Mouse (Mus musculus) cerebellum, postnatal 10 days (tissue): ENCODE data around the gene Fem1a.

Source experiments
- DNase-seq, 2 experiments: peaks; one replicate each; pipeline ENCODE4 v3.0.0; 2021; ENCODE audit warnings: mixed read lengths in 2 of 2

The Fem1a gene

DNA sequence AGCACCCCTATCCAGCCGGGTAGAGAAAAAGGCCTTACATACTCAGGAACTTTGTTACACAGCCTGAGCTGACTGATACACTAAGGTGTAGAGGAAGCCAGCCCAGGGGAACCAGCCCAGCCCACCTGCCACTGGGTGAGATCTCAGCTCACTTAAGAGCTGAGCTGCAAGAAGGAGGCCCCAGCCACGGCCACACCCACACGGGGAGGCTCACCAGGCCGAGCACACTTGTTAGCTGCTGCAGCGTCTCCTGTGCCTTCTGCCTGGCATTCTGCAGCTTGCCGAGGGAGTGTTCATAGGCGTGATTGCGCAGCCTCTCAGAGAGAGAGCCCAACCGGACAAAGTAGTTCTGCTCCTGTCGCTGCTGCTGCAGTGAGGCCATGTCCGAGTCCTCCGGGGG, 24.6 kb downstream of the Fem1a start:
- DNase-seq, result no peak

DNA sequence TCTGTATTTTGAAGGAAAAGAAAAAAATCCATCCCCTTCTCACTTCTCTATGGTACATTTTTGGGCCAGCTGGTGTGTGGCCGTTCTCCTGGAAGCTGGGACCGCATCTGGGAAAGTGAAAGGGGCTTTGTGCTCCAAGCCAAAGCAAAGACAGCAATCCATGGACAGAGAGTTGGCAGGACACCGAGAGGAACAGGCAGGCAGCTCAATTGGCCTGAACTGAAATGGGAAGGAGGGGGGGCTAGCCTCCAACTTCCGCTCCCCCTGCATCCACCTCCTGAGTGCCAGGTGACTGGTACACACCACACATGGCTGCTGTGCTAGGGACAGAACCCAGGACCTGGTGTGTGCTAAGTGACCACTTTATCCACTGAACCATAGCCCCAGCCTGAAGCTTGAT, 26.2 kb downstream of the Fem1a start:
- DNase-seq, result peak; percentile 24 to 52

DNA sequence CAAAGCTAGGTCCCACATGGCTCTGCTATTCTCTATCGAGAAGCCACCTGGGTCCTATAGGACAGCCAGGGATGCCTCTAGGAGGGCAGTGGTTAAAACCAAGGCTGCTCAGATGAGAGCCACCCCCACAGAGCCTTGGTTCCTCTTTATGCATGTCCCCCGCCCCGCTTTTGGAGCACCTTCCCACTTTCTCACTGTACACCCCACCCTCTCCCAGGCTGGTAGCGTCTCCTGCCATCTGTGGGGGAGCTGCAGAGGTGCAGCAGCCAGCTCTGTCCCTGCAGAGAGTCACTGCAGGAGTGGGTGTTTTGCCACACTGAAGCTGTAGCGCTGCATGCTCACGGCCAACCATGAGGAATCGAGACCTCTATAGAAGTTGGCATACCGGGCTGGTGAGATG, 26.7 kb downstream of the Fem1a start:
- DNase-seq, result no peak

DNA sequence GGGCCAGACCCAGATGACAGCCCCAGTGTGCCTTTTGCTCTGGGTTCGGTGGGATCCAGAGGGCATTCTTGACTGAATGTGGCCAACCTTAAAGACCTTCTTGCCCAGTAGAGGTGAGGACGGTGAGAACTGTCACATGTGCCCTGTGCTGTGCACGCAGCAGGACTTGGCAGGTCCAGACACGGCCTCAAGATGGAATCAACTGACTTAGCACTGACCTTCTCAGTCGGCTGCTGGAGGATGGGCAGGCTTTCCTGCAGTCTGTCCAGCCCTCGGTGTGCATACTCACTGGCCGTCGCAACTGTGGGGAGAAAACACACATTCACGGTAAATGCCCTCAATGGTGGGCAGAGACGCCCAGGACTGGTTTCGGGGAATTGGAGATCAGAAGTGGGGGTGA, 29.4 kb downstream of the Fem1a start:
- DNase-seq, result no peak

DNA sequence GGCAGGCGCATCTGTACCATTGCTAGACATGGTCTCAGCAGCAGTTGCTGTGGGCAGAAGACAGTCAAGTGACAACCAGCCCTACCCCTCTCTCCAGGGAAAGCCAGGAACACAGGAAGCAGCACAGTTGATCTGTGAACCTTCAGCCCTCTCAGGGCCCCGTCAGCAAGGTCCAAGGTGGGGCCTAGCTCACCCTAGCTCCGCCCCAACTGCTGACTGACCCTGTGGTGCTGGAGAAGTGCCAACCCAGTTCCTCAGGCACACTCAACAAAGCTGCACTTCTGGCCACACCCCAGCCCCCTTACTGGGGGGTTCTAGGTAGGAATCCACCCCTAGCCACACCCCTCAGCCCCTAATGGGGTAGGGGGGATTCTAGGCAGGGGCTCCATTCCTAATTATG, 31.2 kb downstream of the Fem1a start:
- no peak for DNase-seq

DNA sequence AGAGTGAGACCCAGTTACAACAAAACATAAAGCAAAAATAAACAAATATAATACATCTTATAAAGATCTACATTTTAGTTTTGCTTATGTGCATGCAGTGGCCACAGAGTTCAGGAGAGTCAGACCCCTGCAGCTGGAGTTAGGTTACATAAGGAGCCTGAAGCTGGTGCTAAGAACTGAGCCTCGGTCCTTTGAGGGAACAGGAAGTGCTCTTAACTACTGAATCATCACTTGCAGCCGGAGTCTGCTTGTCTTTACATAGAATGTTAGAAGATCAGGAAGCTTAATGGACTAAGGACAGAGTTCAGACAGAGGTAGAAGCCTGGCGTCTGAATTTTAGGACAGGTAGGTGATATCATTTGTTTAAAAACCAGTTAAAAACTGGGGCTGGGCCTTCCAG, 32.3 kb downstream of the Fem1a start:
- no peak for DNase-seq

DNA sequence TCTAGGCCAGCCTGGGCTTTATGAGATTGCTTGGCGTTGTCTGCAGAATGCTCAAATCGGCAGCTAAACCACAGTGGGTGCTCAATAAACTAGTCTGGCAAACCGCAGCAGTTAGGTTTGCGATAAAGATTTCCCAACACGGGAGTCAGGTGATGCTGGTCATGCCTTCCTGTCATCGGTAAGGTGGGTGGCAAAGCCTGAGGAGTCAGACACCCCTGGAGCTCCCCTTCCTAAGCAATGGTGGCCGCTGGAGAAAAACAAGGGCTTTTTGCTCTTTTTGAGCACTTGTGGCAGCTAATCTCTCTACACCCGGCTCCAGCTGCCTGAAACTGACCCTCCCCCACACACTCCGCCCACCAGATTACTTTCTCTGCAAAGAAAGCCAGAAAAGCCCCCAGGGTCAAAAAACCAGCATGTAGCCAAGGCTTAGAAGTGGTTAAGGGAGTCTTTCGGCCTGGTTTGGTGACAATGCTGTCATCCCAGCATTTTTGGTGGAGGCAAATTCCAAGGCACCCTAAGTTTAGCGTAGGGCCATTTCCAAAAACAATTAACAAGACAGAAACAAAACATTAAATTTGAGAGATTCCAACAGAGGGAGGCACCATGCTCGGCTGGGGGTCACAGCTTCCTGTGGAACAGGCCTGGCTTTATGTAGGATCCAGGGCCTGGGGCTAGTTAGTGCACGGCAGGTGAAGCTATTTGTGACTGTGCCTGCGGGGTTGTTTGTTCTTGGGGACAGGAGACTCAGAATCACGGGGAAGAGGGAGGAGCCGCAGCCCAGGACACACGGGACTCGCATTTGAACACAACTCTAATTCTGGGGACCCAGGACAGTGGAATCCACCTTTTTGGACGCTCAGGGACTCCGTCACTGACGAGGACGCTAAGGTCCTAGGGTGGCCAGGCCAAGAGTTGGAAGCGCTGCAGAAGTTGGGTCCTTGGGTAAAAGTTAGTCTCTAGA, 33.0 kb downstream of the Fem1a start:
- DNase-seq, result peak in 1 of 2 experiments; percentile 35

DNA sequence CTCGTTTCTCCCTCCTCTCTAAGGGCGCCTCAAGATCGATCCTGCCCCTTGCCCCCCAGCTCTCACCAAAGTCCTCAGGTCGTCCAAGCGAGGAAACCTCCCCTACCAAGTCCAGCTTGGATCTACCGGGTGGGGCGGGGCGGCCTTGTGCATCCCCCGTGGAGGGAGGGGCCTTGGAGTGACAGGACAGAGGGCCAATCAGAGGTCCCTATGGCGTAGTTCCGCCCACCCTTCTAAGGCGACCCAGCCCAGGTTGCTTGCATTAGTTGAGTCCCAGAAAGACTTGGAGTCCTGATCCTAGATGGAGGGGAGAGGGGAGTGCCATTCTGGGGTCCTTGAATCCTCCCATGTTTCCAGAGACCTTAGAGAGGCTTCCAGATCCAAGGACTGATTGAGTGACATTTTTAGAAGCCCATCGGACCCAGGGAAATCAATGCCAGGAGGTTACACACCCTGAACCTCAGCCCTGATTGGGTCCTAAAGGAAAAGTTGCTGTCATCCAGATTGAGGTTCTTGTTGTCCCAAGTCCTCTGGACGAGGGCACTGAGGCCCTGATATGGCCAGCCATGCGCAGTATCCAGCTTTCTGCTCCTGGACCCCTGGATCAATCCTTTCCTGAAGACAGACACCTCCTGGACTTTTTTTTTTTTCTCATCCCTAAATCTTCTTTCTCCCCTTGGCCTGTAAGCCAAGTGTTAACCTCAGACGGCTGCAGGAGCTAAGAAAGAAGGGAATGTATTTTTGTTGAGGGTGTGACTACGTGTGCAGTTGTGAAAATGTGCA, 34.0 kb downstream of the Fem1a start:
- DNase-seq, result peak; percentile 67 to 79

DNA sequence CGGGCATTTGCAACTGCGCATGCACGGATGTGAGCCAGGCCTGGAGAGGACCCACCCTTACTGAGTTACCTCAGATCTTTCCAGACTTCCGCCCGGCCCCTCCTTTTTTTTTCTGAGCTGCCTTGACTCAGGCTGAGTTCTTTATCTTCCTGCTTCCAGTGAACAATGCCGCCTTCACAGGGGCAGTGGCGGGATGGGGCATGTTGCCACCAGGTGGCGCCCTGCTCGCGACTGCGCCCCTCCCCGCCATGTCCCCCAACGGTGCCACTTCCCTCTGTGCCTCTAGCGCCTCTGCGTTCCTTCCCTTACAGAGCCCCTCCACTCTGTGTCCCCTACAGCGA, 34.5 kb downstream of the Fem1a start:
- DNase-seq, result peak; percentile 87 to 88

DNA sequence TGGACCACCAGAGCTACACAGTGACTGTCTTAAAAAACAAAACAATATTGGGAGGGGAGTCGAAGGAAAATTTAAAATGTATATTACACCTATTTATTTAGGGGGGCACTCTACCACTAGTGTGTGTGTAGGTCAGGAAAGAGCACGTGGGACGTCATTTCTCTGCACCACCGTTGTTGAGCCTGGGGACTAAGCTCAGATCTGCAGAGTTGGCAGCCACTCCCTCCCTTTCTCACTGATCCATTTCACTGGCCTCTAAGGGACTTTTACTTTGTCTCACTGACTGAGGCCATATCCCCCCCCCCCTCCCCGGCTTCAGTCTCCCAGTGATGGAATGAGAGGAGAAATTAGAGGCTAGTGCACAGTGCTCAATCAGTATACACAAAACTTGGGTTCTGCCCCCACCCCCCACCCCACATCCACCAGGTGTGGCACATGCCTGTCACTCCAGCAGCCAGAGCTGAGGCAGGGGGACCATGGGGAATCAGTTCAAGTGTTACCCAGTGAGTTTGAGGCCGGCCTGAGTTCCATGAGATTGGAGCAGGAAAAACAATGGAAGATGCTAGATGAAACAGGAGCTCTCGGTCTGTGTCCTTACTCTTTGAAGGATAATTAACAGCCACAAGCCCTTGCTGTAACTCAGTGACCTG, 35.3 kb downstream of the Fem1a start:
- no peak for DNase-seq

DNA sequence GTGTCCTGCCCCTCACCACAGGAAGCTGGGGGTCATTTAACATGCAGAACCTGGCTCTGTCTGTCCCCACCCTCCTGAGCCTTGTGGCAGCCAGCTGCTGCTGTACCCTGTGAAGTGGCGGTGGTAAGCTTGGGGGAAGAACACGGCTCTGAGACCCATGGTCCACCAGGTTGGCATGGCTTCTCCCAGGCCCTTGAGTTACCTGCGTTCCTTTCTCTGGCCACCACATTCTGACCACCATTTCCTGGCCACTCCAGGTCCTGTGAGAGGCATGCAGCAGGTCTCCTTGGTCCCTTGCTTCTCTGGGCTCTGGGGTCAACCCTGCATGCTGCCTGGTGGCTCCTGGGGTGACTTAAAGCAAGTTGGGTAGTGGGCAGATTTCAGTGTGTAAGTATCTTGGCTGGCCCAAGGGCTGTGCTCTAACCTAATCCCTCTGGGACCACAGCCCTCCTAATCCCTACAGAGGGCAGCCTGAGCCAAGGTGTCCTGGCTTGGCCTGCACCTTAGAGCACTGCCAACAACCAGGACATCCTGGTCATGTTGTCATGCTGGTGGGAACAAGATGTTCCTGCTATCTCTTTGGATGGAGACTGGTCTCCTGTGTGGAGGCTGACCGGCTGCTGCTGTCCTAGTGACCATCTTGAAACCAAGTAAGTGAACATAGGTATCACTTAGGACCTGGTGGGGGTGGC, 36.1 kb downstream of the Fem1a start, which contains the start of gene Plin3:
TSS of gene Plin3 (minus strand) at position 343 of the 692 bp plus-strand sequence.
- peak in 1 of 2 experiments; percentile 23 for DNase-seq

DNA sequence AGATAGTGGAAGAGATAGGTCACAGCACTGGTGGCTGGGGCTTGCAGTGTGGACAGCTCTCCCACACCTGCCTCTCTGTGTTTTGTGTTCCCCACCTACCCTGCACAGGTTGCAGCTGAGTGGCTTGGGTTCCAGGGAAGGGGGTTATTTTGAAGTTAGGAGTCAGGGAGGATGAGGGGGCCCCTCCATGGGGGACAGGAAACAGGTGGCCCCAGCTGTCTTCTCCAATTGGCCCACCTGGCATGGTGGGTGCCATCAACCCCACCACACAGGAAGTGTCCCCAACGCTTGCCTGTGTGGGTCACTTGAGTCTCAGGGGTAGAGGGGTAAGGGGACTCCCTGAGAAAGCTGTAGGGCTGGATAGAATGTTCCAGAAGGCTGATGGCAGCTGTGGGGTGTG, 36.7 kb downstream of the Fem1a start:
- DNase-seq, result peak in 1 of 2 experiments; percentile 17

DNA sequence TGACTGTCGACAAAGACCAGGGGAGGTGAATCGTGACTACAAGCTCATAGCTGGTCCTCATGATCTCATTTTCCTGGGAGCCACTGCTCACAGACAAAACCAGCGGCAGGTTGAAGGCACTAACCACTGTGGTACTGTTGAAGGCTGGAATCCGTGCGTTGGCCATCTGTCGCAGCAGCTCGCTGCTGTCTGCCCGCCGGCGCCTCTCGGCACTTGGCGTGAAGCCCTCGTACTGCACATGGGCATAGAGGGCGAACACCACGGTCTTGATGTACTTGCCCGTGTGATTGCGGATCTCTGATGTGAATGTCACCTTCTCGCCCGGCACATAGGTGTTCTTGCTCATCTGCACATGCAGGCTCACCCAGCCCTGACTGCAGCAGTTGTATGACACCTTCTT, 37.6 kb downstream of the Fem1a start:
- DNase-seq, result peak; percentile 92 to 95

DNA sequence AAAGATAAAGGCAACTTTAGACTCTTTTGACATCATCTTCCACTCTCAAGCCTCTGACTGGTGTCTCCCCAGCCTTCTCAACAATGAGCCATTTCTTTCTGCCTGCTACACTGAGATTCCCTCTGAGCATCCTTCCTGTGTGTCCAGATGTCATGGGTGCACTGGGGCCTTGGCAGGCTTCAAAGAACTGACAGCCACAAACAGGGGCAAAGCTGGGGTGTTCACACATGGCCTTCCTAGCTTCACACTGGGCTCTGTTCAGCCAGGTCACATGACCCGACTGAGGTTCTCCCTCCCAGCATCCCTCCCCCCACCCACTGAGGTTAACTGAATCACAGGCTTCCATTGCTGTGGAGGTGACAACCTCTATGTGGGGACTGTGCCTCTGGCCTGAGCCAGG, 39.6 kb downstream of the Fem1a start:
- DNase-seq, result no peak

DNA sequence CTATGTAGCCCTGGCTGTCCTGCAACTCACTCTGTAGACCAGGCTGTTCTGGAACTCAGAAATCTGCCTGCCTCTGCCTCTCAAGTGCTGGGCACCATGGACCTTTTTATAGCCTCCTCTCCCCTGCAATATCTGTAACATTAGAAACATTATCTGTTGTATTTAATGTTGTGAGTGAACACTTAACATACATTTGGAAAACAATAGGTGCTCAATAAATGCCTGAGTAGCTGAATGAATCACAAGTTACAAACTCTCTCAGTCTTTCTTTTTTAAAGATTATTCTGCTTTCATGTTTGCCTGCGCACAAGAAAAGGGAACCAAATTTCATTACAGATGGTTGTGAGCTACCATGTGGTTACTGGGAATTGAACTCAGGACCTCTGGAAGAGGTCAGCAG, 41.6 kb downstream of the Fem1a start:
- no peak for DNase-seq

DNA sequence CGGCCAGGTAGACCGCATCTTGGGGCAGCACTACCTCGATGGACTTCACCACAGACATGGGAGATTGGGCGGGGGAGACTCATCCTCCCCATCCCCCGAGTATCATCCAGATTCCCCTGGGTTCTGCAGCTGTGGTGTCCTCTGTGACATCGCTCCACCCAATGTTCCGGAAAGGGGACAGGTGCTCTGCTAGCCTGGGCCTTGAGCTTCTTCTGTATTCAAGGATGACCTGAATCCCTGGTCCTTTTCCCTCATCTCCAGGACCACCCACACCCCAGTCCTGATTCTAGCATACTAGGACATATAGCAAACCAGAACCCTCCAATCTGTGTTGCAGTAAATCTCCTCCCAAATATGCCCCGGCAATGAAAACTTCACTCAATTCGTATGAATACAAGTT, 43.6 kb downstream of the Fem1a start, which contains the start of gene Arrdc5:
TSS of gene Arrdc5 (minus strand) at position 101 of the 400 bp plus-strand sequence.
- DNase-seq, result no peak

DNA sequence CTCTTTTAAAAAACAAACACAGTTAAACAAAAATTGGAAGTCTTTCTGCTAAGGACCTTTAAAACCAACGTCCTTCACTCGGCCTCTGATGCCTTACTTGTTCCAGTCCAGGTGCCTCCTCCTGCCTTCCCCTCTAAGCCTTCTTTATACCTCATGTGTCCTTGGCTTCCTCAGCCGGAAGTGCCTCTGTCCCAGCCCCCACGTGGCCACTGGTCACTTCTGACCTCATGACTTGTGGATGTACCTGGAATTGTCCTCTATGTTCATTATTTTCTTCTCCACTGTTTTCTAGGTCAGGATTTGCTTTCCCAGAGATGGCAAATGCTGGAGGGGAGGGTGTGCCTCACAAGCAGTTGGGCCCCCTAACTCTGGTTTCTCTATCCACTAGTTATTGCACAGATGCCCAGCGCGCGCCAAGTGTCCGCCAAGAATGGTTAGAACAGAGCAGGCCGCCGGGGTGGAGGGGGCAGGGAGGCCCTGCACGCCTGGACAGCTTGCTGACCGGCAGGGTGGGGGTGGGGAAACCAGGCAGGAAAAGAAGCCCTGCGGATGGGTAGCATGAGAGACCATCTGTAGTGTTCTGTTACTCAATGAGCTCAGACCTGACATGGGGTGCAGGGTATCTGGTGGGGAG, 45.9 kb downstream of the Fem1a start:
- peak; percentile 50 to 67 for DNase-seq

DNA sequence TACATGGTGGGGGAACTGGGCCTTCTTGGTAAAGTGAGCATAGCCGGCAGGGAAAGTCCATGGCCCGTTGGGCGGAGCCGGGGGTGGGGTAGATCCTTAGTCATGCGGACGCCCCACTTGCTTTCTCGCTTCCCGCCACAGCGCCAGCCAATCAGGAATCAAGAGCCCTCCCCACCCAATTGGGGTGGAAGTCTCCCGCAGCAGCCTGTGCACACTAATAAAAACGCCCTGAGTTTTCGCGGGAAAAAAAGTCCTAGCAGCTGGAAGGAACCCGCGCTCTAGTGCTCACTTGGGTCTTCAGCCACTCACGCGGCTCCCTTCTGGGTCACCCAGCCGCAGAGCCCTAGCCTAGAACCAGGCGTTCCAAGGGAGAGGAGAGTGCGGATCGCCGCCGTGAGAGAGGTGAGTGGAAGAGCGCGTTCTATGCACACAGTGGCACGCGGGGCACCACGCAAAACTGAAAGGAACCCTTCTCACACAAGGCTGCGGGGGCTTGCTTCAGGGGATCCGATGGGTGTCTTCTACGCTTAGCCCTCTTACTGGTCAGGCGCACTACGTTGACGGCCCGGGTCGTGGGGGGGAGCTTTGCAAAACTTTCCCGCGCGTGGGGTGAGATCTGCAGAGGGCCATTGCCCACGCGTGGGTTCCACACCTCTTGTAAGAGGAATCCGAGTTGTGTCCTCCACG, 46.7 kb downstream of the Fem1a start, which contains the start of gene Uhrf1:
TSS of gene Uhrf1 (plus strand) at position 162 of the 687 bp plus-strand sequence.
- DNase-seq, result peak; percentile 59 to 77

DNA sequence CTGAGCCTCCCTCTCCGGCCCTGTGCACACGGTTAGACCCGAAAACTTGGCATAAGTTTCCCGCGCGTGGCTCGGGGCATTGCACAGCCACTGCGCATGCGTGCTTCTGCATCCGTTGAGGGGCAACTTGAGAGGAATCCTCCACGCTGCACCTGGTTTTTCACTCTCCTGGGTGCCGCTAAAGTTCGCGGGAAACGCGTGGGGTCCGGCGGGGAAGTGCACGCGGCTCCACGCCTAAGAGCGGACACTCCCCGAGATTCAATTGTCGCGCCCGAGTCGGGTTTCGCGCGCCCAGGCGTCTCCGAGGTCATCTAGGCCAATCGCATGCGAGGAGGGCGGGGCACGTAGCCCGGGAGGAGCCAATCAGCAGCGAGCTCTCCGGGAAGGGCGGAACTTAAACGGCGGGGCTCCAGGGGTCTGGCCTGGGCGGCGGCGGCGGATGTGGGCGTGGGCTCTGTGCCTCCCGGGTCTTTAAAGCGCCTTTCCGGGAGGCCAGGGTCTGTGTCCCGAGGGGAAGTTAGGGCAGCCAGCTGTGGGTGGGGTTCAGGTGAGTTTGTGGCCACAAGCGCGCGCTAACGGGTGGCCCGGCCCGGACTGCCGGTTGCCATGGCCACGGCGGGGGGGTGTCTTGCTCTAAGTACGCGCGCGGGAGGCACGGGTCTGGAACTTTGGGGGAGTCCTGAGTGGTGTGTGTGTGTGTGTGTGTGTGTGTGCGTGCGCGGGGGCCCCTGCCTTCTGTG, 47.4 kb downstream of the Fem1a start:
- peak; percentile 98 for DNase-seq

DNA sequence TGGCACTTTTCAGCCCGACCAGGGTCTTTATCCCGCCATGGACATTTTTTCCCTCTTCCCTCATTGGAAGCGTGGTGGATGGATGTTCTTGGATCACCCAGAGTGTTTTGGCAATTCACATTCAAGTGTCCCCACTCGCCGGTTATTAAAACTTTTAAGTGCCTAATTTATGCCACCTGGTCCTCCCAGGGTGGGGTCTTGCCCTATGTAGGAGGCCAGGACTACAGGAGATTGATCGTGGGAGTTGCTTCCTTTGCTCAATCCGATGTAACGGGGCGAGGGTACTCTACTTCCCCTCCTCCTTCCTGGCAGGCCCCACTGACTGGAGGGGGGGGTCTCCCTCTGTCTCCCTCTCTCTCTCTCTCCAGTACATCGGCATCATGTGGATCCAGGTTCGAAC, 48.1 kb downstream of the Fem1a start:
- peak in 1 of 2 experiments; percentile 20 for DNase-seq

DNA sequence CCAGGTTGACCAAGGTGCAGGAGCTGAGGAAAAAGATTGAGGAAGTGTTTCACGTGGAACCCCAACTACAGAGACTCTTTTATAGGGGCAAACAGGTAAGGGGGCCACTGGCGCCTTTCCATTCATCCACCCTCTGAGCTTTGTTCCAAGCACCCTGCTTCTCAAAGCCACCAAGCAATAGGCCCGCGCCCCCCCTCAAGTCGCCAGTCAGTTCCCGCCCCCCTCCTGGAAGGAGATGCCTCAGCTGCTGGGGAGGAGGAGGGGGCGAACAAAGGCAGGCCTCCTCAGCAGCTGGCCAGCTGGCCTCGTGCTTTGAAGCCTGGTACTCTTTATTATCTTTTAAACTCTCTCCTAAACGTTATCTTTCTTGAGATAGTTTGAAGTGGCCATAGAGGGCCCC, 48.5 kb downstream of the Fem1a start:
- peak in 1 of 2 experiments; percentile 24 for DNase-seq
